Mouse (Mus musculus): ENCODE data around the gene Jmjd1c.

- TF ChIP-seq POLR2A (IDR thresholded peaks at IDR 0.05; ENCODE audit: extremely low read depth, insufficient read depth, low read length) (no peak), CTCF (IDR thresholded peaks at IDR 0.05; ENCODE audit: low read depth, low read length) (no peak)
These were observed 116.1 kb downstream of the Jmjd1c start for GRCm38 (mm10) chr10:67212031-67212430.
